Mouse (Mus musculus): Measurements from ENCODE around the gene Arf4. TPM values are rescaled to one million over a fixed set of nuclear protein-coding genes. Genes with fewer than 3 reads are reported as not detected.
A peak's percentile ranks its signal among the peaks of the same experiment; 100 is the strongest.
"Not testable (repeated sequence)": the region's sequence is repeated elsewhere in the genome, so short reads cannot be mapped to it uniquely, and the experiment has no call there.

Arf4 gene
- polyA plus RNA-seq, 1 experiment from 2014 or later, result 161 TPM

DNA sequence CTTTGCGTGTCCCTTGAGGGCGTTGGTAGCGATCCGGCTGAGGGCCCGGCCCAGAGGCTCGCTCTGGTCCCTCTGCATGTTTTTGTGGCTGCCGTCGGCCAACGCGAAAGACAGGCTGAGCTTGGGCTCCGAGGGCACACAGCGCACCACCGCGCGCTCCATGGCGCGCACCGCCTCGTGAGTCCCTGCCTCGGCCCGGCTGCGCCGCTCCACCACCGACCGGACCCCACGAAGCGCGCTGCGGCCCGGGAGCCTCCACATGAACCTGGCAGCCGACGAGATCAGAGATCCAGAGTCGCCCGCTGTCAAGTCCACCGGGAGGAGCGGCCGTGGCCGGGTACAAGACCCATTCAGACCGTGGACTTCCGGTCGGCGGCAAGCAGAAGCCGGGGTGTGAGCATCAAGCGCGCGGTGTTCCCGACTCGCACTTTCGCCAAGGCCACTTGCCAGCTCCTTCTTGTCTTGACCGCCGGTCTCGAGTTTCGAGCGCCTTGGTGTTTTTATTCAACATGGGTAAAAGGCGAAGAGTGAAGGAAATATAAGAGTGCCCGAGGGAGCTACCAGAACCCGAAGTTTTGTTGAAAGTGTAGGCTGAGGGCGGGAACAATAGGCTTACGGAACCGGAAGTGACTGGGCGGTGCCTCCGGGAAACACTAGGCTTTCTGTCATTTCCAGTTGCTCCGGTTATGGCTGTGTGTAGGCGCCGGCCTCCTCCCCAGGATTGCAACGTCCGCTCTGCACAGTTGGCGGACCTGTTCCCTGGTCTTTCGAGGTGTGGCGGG lies 31.6 kb downstream of the Arf4 start, which contains the start of gene Pde12:
Gene Pde12 (minus strand): TSS at position 592 of the 782 bp plus-strand sequence.
- peak within 1 kb of the TSS; percentile 83 for H3K4me3 ChIP-seq (ENCODE audit: low read depth, low read length)
- ATAC-seq (ENCODE audit: low read depth), result peak; percentile 85
- no peaks in the 10 kb centered on the region for H3K27me3 ChIP-seq (ENCODE audit: control insufficient read depth, insufficient read depth, low read depth, low read length)
- peak within 1 kb of the TSS; percentile 93 for H3K27ac ChIP-seq (ENCODE audit: low read length)
- no peaks in the 10 kb centered on the region for H3K9me3 ChIP-seq (replicated peaks; ENCODE audit: control insufficient read depth, low read length)
- H3K36me3 ChIP-seq (ENCODE audit: control insufficient read depth, insufficient read depth), result peaks cover 7% of the 10 kb centered on the region
- H3K4me2 ChIP-seq (ENCODE audit: low read depth, low read length), result peak within 1 kb of the TSS; percentile 84
- peak within 1 kb of the TSS; percentile 88 for H3K9ac ChIP-seq (ENCODE audit: low read depth, low read length)
- peaks cover 15% of the 10 kb centered on the region for H3K4me1 ChIP-seq (ENCODE audit: control insufficient read depth, low read depth, low read length)
- under 1% methylated on average over 70 of the region's 70 CpGs for WGBS (ENCODE audit: insufficient replicate concordance)

DNA sequence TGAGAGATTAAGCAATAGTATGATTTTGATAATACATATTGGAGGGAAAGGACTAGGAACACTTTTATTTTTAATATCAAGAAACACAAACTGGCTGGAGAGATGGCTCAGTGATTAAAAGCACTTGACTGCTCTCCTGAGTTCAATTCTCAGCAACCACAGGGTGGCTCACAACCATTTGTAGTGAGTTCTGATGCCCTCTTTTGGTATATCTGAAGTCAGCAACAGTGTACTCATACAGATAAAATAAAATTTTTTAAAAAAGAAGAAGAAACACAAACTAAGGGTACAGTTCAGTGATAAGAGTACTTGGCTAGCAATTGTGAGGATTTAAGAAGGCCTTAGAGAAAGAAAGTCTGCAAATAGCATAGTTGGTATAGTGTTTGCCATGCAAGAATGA lies 33.1 kb downstream of the Arf4 start:
- H3K4me2 ChIP-seq (ENCODE audit: low read depth, low read length), result peak overlapping the region; percentile 84; the same call in 1 of the 2 replicates
- no peak overlapping the region for H3K9ac ChIP-seq (ENCODE audit: low read depth, low read length)
- H3K27ac ChIP-seq (ENCODE audit: low read length), result no peak overlapping the region
- H3K4me1 ChIP-seq (ENCODE audit: control insufficient read depth, low read depth, low read length), result peaks cover 27% of the 10 kb centered on the region
- no peaks in the 10 kb centered on the region for H3K36me3 ChIP-seq (ENCODE audit: control insufficient read depth, insufficient read depth)
- no peak for ATAC-seq (ENCODE audit: low read depth)
- H3K9me3 ChIP-seq (replicated peaks; ENCODE audit: control insufficient read depth, low read length), result no peaks in the 10 kb centered on the region
- no peaks in the 10 kb centered on the region for H3K27me3 ChIP-seq (ENCODE audit: control insufficient read depth, insufficient read depth, low read depth, low read length)
- H3K4me3 ChIP-seq (ENCODE audit: low read depth, low read length), result no peak overlapping the region

DNA sequence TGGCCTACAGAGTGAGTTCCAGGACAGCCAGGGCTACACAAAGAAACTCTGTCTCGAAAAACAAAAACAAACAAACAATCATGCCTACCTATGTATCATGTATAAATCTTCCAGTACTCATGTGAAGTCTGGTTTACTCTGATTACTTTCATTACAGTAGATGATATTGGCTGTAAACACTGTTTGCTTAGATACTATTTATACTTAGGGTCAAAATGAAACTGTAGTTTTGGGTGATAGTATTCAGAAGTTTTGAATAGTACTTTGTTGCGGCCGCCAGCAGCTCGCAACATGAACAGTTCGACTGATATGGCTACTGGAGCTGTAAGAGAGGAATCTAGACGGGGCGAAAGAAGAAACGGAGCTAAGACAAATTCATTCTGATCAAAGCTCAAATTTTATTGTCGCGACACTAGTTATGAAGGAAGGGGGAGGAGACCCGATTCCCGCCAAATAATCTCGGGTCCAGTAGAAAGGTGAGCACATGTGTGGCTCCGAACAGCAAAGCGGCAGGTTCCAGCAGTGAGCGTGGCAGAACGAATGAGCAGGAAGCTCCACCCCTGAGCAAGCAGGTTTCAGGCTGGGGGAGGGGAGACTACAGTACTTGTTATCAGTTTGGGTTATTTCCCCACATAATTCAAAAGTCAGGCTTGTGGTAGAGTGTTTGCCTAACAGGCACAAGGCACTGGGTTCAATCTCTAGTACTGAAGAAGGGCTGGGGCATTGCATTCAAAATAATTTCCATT lies 34.2 kb downstream of the Arf4 start:
- peaks cover 20% of the 10 kb centered on the region for H3K4me1 ChIP-seq (ENCODE audit: control insufficient read depth, low read depth, low read length)

DNA sequence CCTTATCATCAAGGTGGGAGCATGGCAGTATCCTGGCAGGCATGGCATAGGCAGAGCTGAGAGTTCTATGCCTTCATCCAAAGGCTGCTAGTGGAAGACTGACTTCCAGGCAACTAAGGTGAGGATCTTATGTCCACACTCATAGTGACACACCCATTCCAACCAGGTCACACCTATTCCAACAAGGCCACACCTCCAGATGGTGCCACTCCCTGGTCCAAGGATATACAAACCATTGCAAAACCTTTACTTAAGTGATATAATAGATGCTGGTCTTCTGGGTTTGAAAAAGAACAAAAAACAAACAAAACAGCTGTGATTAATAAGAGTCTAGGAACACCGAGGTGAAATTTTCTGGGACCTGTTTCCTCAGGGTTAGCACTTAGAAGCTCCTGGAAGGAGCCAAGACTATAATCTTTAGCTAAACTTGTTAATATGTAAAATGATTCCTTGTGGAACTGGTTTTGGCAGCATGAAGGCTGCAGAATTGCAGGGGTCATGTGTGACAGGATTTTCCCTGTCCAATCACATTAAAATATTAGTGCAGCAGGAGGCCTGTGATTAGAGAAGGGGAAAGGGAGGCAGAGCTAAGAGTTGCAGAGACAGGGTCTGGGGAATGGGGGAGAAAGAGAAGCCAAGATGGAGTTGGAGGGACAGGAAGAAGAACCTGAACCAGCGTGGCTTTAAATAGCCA lies 36.7 kb downstream of the Arf4 start:
- not testable (repeated sequence) for H3K4me2 ChIP-seq (ENCODE audit: low read depth, low read length); H3K4me3 ChIP-seq (ENCODE audit: low read depth, low read length); H3K36me3 ChIP-seq (ENCODE audit: control insufficient read depth, insufficient read depth); ATAC-seq (ENCODE audit: low read depth); H3K27me3 ChIP-seq (ENCODE audit: control insufficient read depth, insufficient read depth, low read depth, low read length); H3K9me3 ChIP-seq (replicated peaks; ENCODE audit: control insufficient read depth, low read length); H3K9ac ChIP-seq (ENCODE audit: low read depth, low read length); H3K27ac ChIP-seq (ENCODE audit: low read length)
- 74% methylated on average over 2 of the region's 2 CpGs for WGBS (ENCODE audit: insufficient replicate concordance)
- peaks cover 19% of the 10 kb centered on the region for H3K4me1 ChIP-seq (ENCODE audit: control insufficient read depth, low read depth, low read length)

More for the DNA sequence above, 34.2 kb downstream of the Arf4 start:
- not testable (repeated sequence) for H3K36me3 ChIP-seq (ENCODE audit: control insufficient read depth, insufficient read depth); H3K27me3 ChIP-seq (ENCODE audit: control insufficient read depth, insufficient read depth, low read depth, low read length); ATAC-seq (ENCODE audit: low read depth); H3K9me3 ChIP-seq (replicated peaks; ENCODE audit: control insufficient read depth, low read length); H3K9ac ChIP-seq (ENCODE audit: low read depth, low read length); H3K27ac ChIP-seq (ENCODE audit: low read length)
- peak overlapping the region; percentile 44 for H3K4me2 ChIP-seq (ENCODE audit: low read depth, low read length)
- peak overlapping the region; percentile 39 for H3K4me3 ChIP-seq (ENCODE audit: low read depth, low read length)
- 30% methylated on average over 17 of the region's 17 CpGs for WGBS (ENCODE audit: insufficient replicate concordance)

DNA sequence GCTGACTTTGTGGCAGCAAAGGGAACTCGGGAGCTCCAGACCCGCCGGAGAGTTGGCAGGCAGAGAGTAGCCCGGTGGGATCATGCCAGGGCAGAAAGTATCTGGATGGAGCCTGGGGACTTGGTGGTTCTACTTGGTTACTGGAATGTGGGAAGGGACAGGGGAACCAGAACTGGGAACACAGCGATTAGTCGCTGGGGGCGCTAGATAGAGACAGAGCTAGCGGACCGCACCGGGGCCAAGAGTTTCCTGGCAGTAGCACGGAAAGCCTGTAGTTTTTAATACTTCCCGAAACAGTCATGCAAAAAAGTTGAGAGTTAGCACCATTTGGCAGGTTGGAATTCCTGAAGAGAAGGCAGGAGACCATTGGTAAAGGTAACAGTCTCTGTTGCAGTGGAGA lies 37.5 kb downstream of the Arf4 start:
- H3K4me2 ChIP-seq (ENCODE audit: low read depth, low read length), result peak overlapping the region; percentile 58
- peak overlapping the region; percentile 1; the same call in 1 of the 2 replicates for H3K9ac ChIP-seq (ENCODE audit: low read depth, low read length)
- peak; percentile 75 for ATAC-seq (ENCODE audit: low read depth)
- H3K27me3 ChIP-seq (ENCODE audit: control insufficient read depth, insufficient read depth, low read depth, low read length), result no peaks in the 10 kb centered on the region
- H3K4me3 ChIP-seq (ENCODE audit: low read depth, low read length), result peak overlapping the region; percentile 22
- no peak overlapping the region for H3K27ac ChIP-seq (ENCODE audit: low read length)
- 27% methylated on average over 12 of the region's 12 CpGs for WGBS (ENCODE audit: insufficient replicate concordance)
- H3K36me3 ChIP-seq (ENCODE audit: control insufficient read depth, insufficient read depth), result no peaks in the 10 kb centered on the region
- H3K9me3 ChIP-seq (replicated peaks; ENCODE audit: control insufficient read depth, low read length), result no peaks in the 10 kb centered on the region
- H3K4me1 ChIP-seq (ENCODE audit: control insufficient read depth, low read depth, low read length), result peaks cover 18% of the 10 kb centered on the region

DNA sequence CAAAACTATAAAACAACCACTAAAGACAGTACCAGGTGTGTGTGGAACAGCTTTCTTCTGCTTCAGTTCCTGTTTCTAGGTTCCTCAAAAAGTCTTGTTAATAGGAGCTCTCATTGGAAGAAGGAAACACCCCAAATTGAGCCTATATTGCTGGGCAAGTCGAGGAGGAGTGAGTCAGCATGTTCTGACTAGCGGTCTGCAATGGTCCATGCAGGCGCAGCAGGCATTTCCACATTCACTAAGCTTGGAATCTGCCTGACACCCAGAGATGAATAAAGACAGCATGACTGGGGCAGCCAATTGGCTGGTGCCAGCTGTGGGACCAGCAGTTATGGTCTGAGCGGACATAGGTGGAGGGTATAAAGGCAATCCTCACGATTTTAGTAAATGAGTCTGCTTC lies 37.9 kb downstream of the Arf4 start:
- no peaks in the 10 kb centered on the region for H3K27me3 ChIP-seq (ENCODE audit: control insufficient read depth, insufficient read depth, low read depth, low read length)
- 37% methylated on average over 5 of the region's 5 CpGs for WGBS (ENCODE audit: insufficient replicate concordance)

DNA sequence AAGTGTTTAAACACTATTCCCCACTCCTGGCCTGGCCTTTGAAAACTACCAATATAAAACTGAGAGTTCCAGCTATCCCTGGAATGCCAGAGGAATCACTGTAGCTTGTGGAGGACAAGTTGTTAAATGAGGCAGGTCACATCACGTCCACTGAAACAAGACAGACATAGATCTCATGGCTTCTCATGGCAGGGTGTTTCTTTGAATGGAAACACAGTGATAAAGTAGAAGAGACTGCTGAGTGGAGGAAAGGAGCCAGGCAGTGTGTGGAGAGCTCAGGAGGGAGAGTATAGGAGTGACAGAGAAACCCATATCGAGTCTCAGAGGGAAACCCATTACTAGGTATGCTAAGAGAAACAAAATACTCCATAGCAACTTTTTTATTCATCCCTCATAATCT lies 52.9 kb downstream of the Arf4 start:
- no peak overlapping the region for H3K4me3 ChIP-seq (ENCODE audit: low read depth, low read length)
- ATAC-seq (ENCODE audit: low read depth), result no peak
- H3K9me3 ChIP-seq (replicated peaks; ENCODE audit: control insufficient read depth, low read length), result no peaks in the 10 kb centered on the region
- 47% methylated on average over 2 of the region's 2 CpGs for WGBS (ENCODE audit: insufficient replicate concordance)
- H3K36me3 ChIP-seq (ENCODE audit: control insufficient read depth, insufficient read depth), result no peaks in the 10 kb centered on the region
- no peaks in the 10 kb centered on the region for H3K27me3 ChIP-seq (ENCODE audit: control insufficient read depth, insufficient read depth, low read depth, low read length)
- no peak overlapping the region for H3K4me2 ChIP-seq (ENCODE audit: low read depth, low read length)
- H3K9ac ChIP-seq (ENCODE audit: low read depth, low read length), result no peak overlapping the region
- no peaks in the 10 kb centered on the region for H3K4me1 ChIP-seq (ENCODE audit: control insufficient read depth, low read depth, low read length)
- no peak overlapping the region for H3K27ac ChIP-seq (ENCODE audit: low read length)

More for the DNA sequence above, 37.9 kb downstream of the Arf4 start:
- Histone ChIP-seq H3K9ac (ENCODE audit: low read depth, low read length) (peak overlapping the region; percentile 1; the same call in 1 of the 2 replicates), H3K4me1 (ENCODE audit: control insufficient read depth, low read depth, low read length) (peaks cover 15% of the 10 kb centered on the region), H3K27ac (ENCODE audit: low read length) (no peak overlapping the region), H3K36me3 (ENCODE audit: control insufficient read depth, insufficient read depth) (no peaks in the 10 kb centered on the region), H3K4me3 (ENCODE audit: low read depth, low read length) (peak overlapping the region; percentile 22), H3K4me2 (ENCODE audit: low read depth, low read length) (peak overlapping the region; percentile 58), H3K9me3 (replicated peaks; ENCODE audit: control insufficient read depth, low read length) (no peaks in the 10 kb centered on the region)
- ATAC-seq (ENCODE audit: low read depth), result peak; percentile 82

DNA sequence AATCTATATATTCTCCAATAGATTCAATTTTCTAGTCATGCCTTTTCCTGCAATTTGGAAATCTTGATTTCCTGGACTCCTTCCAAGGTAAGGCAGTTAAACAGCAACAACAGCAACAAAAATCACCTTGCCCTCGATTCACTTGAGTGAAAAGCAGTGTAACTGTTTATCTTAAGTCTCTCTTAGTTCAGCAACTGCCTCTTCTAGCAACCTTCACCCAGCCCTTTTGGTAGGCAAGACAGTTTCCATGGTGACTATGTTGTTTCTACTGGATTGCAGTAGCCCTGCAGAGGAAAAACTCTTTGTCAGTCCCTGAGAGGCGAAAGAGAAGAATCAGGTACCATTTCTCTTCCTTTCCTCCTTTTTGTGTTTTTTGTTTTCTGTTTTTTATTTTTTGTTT lies 53.5 kb downstream of the Arf4 start:
- H3K4me1 ChIP-seq (ENCODE audit: control insufficient read depth, low read depth, low read length), result no peaks in the 10 kb centered on the region
- no peak overlapping the region for H3K27ac ChIP-seq (ENCODE audit: low read length)
- no peak for ATAC-seq (ENCODE audit: low read depth)
- H3K9me3 ChIP-seq (replicated peaks; ENCODE audit: control insufficient read depth, low read length), result no peaks in the 10 kb centered on the region
- no peak overlapping the region for H3K4me2 ChIP-seq (ENCODE audit: low read depth, low read length)
- no peaks in the 10 kb centered on the region for H3K27me3 ChIP-seq (ENCODE audit: control insufficient read depth, insufficient read depth, low read depth, low read length)
- no peaks in the 10 kb centered on the region for H3K36me3 ChIP-seq (ENCODE audit: control insufficient read depth, insufficient read depth)
- H3K9ac ChIP-seq (ENCODE audit: low read depth, low read length), result no peak overlapping the region
- no peak overlapping the region for H3K4me3 ChIP-seq (ENCODE audit: low read depth, low read length)
- 51% methylated on average over 2 of the region's 2 CpGs for WGBS (ENCODE audit: insufficient replicate concordance)
